Comparison of ENCODE assay signal across 8 mouse cellular contexts in the genomic region with DNA sequence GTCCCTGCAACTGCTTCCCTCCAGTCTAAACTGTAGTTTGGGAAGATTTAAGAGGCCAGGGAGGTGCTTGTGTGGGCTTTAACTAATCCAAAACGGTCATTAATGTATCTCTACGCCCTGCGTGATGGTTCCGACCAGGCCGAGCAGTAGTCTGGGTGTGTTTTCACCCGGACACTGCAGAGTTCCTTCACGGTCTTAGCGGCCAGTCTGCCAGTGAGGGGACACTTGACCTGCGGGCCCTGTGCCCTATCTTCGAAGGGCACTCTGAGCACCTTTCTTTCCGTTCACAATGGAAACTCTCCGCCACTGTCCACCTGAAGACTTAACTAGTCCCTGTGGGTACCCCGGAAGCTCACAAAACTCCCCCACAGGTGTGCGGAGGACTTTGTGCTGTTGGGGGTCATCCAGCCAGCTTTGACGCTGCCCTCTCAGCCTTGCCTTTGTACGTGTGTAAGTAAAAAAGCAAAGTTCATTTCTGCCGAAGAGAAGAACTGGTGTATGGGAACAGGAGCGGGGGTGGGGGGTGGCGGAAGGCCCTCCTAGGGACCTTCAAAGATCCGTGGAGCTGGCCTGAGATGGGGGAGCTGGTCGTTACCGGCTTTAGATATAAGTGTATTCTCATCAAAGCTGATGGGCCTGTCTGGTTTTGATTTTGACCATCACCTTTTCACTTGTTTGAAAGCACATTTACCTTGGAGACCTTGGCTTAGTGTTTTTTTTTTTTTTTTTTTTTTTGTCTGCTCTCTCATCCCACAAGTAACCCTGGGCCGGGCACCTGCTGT. TPM values are rescaled to one million over a fixed set of nuclear protein-coding genes. Genes with fewer than 3 reads are reported as not detected.
DNase-seq lines count a peak whose midpoint lies in the region; ATAC-seq and TF ChIP-seq lines count a peak whose summit lies in the region.

No protein-coding gene starts in this region.

- H3K9me3 ChIP-seq in limb, embryonic 10.5 days (replicated peaks) = no peaks in the 10 kb centered on the region
- H3K9me3 ChIP-seq in midbrain, embryonic 15.5 days = no peaks in the 10 kb centered on the region

- DNase-seq in layer of hippocampus, adult 2 months (ENCODE audit: low spot score in 2 of 2) = no peak
- no peak for DNase-seq in layer of hippocampus, adult 8-10 months (ENCODE audit: low spot score in 2 of 2)
- DNase-seq in embryo, embryonic 11 days = peak; percentile 44
- peak; percentile 50 to 55 for DNase-seq in heart, postnatal 14 days
- peak; percentile 58 for DNase-seq in limb, embryonic 10.5 days (ENCODE audit: low spot score)
- peak; percentile 47 for DNase-seq in thymus, postnatal 25 days
- DNase-seq in right cerebral cortex, postnatal 25 days = no peak

- H3K4me2 ChIP-seq in midbrain, embryonic 15.5 days = peak overlapping the region; percentile 95

- peak overlapping the region; percentile 84 for H3K4me3 ChIP-seq in layer of hippocampus, adult 2 months
- peak overlapping the region; percentile 93 for H3K4me3 ChIP-seq in limb, embryonic 10.5 days
- peak overlapping the region; percentile 87 for H3K4me3 ChIP-seq in midbrain, embryonic 15.5 days

- no peak for ATAC-seq in midbrain, embryonic 15.5 days (replicated peaks)

- H3K27me3 ChIP-seq in limb, embryonic 10.5 days (ENCODE audit: low read depth, poor library complexity, severe bottlenecking) = no peaks in the 10 kb centered on the region
- no peaks in the 10 kb centered on the region for H3K27me3 ChIP-seq in midbrain, embryonic 15.5 days (replicated peaks)

- WGBS in limb, embryonic 10.5 days = 8% methylated on average over 23 of the region's 23 CpGs
- 2% methylated on average over 23 of the region's 23 CpGs for WGBS in midbrain, embryonic 15.5 days

- H3K27ac ChIP-seq in layer of hippocampus, adult 2 months = peak overlapping the region; percentile 90
- peak overlapping the region; percentile 98 for H3K27ac ChIP-seq in limb, embryonic 10.5 days
- H3K27ac ChIP-seq in midbrain, embryonic 15.5 days = peak overlapping the region; percentile 70

- peaks cover 6% of the 10 kb centered on the region for H3K36me3 ChIP-seq in limb, embryonic 10.5 days
- no peaks in the 10 kb centered on the region for H3K36me3 ChIP-seq in midbrain, embryonic 15.5 days (replicated peaks)

- peaks cover 57% of the 10 kb centered on the region for H3K4me1 ChIP-seq in limb, embryonic 10.5 days
- H3K4me1 ChIP-seq in midbrain, embryonic 15.5 days = peaks cover 44% of the 10 kb centered on the region

- H3K9ac ChIP-seq in midbrain, embryonic 15.5 days = peak overlapping the region; percentile 68

- TF ChIP-seq CTCF in layer of hippocampus, adult 2 months (conservative IDR thresholded peaks at IDR 0.05) = no peak

- intact Hi-C loops in heart, postnatal 14 days (cut with DNase I) = loop anchor here (2.0 to 10.0 kb wide), 2 partner anchors 29 to 187 kb away; no protein-coding TSS in a partner anchor

RNA-seq across cellular contexts. Expression of gene Zfp710, which starts 3.2 kb away (rescaled TPM):
- 10 to 100 TPM; 21.4 to 27.3 TPM for total RNA-seq in layer of hippocampus, adult 2 months (2021)
- total RNA-seq in layer of hippocampus, adult 8-10 months (2022) = 10 to 100 TPM; 24.3 to 30.2 (median 26.0) TPM
- 10 to 100 TPM; 21.6 to 27.4 TPM for total RNA-seq in heart, postnatal 14 days (2021)
- polyA plus RNA-seq in limb, embryonic 10.5 days (2016; fragmentation: Nextera tagmentation; extraction: Ambion mirVana) = 19.4 and 19.7 TPM in 2 replicates
- 18.0 and 18.6 TPM in 2 replicates for polyA plus RNA-seq in midbrain, embryonic 15.5 days (2015; fragmentation: Nextera tagmentation; extraction: Ambion mirVana)

Comparison
In these comparisons a context has a peak if more than half of its experiments do, and no peak if none do; other contexts are left out.
1. DNase-seq: peak in embryo, embryonic 11 days (single experiment), heart, postnatal 14 days (2 of 2), limb, embryonic 10.5 days (single experiment) and thymus, postnatal 25 days (single experiment); none in layer of hippocampus, adult 2 months (0 of 2), layer of hippocampus, adult 8-10 months (0 of 2) and right cerebral cortex, postnatal 25 days (single experiment).
2. Peak in every context shown above with its lines, with median percentiles within 50 percentile points of each other: H3K27ac ChIP-seq and H3K4me3 ChIP-seq.